Mouse (Mus musculus): ENCODE measurements around the gene Olfr1377. TPM values are rescaled to one million over a fixed set of nuclear protein-coding genes. Genes with fewer than 3 reads are reported as not detected.
"Not testable (repeated sequence)": the region's sequence is repeated elsewhere in the genome, so short reads cannot be mapped to it uniquely, and the experiment has no call there.

The Olfr1377 gene
- polyA plus RNA-seq, 1 experiment, result not detected

GRCm38 (mm10) chr11:51003296-51003695 lies 21.5 kb downstream of the Olfr1377 start, which contains the start of gene Olfr51:
TSS of gene Olfr51 (plus strand) at chr11:51003596.
- H3K36me3 ChIP-seq (ENCODE audit: control insufficient read depth, insufficient read depth), result no peaks in the 10 kb centered on the region
- H3K4me3 ChIP-seq (ENCODE audit: insufficient read depth, poor library complexity, severe bottlenecking), result no peak within 1 kb of the TSS
- TF ChIP-seq MYOD1 (IDR thresholded peaks at IDR 0.05; ENCODE audit: control insufficient read depth, insufficient read length, low read depth) (no peak), FOSL1 (IDR thresholded peaks at IDR 0.05; ENCODE audit: insufficient read depth, low read length, poor library complexity, severe bottlenecking) (no peak)
- H3K27me3 ChIP-seq (ENCODE audit: control insufficient read depth, insufficient read depth, insufficient read length), result no peaks in the 10 kb centered on the region
- H3K79me2 ChIP-seq (ENCODE audit: control insufficient read depth, insufficient read depth), result no peaks in the 10 kb centered on the region
- H3ac ChIP-seq (ENCODE audit: control insufficient read depth, insufficient read length, low read depth), result no peak within 1 kb of the TSS
- H3K79me3 ChIP-seq (ENCODE audit: low read depth), result no peaks in the 10 kb centered on the region

DNA sequence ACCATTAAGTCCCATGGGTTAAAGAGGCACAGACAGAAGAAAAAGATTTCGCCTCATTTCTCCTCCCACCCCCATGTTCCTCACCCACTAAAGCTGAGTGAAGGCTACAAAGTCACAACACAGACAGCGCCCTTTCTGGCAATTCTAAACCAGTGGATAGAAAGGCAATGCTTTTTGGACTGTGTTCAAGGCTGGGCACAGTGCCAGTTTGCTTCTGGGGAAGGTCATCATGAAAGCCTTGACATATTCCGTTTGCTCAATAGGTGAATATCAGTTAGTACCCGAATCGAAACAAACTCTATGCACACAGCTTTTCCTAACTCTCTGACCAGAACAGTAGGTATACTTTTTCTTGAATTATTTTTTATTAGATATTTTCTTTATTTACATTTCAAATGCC lies 30.1 kb downstream of the Olfr1377 start:
- H3K36me3 ChIP-seq (ENCODE audit: control insufficient read depth, insufficient read depth), result no peaks in the 10 kb centered on the region
- no peaks in the 10 kb centered on the region for H3K27me3 ChIP-seq (ENCODE audit: control insufficient read depth, insufficient read depth, insufficient read length)
- H3K79me2 ChIP-seq (ENCODE audit: control insufficient read depth, insufficient read depth), result no peaks in the 10 kb centered on the region
- H3K79me3 ChIP-seq (ENCODE audit: low read depth), result no peaks in the 10 kb centered on the region
- H3ac ChIP-seq (ENCODE audit: control insufficient read depth, insufficient read length, low read depth), result no peak overlapping the region
- TF ChIP-seq CTCF (IDR thresholded peaks at IDR 0.05; ENCODE audit: control insufficient read depth, insufficient read depth, insufficient read length), result no peak
- H3K4me3 ChIP-seq (ENCODE audit: insufficient read depth, poor library complexity, severe bottlenecking), result no peak overlapping the region

GRCm38 (mm10) chr11:51013936-51014335 lies 32.2 kb downstream of the Olfr1377 start, which contains the start of gene Olfr54:
TSS of gene Olfr54 (plus strand) at chr11:51014236.
- H3K36me3 ChIP-seq (ENCODE audit: control insufficient read depth, insufficient read depth), result no peaks in the 10 kb centered on the region
- H3K79me3 ChIP-seq (ENCODE audit: low read depth), result no peaks in the 10 kb centered on the region
- TF ChIP-seq FOSL1 (IDR thresholded peaks at IDR 0.05; ENCODE audit: insufficient read depth, low read length, poor library complexity, severe bottlenecking), result no peak
- TF ChIP-seq MYOD1 (IDR thresholded peaks at IDR 0.05; ENCODE audit: control insufficient read depth, insufficient read length, low read depth), result no peak
- no peak for TF ChIP-seq MAX (IDR thresholded peaks at IDR 0.05)
- TF ChIP-seq CTCF (IDR thresholded peaks at IDR 0.05; ENCODE audit: control insufficient read depth, insufficient read depth, insufficient read length), result no peak
- TF ChIP-seq MYOG (IDR thresholded peaks at IDR 0.05; ENCODE audit: control insufficient read depth, extremely low read depth, insufficient read length), result no peak
- TF ChIP-seq USF1 (IDR thresholded peaks at IDR 0.05; ENCODE audit: low read depth), result no peak
- TF ChIP-seq CEBPB (IDR thresholded peaks at IDR 0.05; ENCODE audit: low read depth), result no peak
- H3K79me2 ChIP-seq (ENCODE audit: control insufficient read depth, insufficient read depth), result no peaks in the 10 kb centered on the region
- H3K27me3 ChIP-seq (ENCODE audit: control insufficient read depth, insufficient read depth, insufficient read length), result no peaks in the 10 kb centered on the region
- H3K4me3 ChIP-seq (ENCODE audit: insufficient read depth, poor library complexity, severe bottlenecking), result no peak within 1 kb of the TSS
- no peak within 1 kb of the TSS for H3ac ChIP-seq (ENCODE audit: control insufficient read depth, insufficient read length, low read depth)

DNA sequence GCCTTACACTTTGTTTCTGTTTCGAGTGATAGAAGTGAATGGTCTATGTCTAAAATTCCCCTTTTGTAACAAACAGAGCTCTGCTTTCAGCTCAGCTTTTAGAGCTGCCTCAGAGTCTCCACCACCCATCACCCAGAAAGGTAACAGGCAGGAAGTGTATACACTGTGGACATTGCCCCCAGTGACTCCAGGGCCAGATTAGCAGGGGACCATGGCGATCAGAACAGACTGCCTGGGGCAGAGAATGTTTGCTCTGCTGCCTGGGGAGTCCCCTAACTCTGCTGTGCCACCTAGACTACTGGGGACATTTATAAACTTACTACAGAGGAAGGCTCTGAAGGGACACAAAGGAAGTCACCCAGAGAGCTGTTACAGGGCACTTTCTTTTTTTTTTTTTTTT lies 34.6 kb downstream of the Olfr1377 start:
- Histone ChIP-seq H3K36me3 (ENCODE audit: control insufficient read depth, insufficient read depth) (no peaks in the 10 kb centered on the region), H3ac (ENCODE audit: control insufficient read depth, insufficient read length, low read depth) (no peak overlapping the region), H3K27me3 (ENCODE audit: control insufficient read depth, insufficient read depth, insufficient read length) (no peaks in the 10 kb centered on the region), H3K4me3 (ENCODE audit: insufficient read depth, poor library complexity, severe bottlenecking) (no peak overlapping the region), H3K79me3 (ENCODE audit: low read depth) (no peaks in the 10 kb centered on the region), H3K79me2 (ENCODE audit: control insufficient read depth, insufficient read depth) (no peaks in the 10 kb centered on the region)
- TF ChIP-seq MYOD1 (IDR thresholded peaks at IDR 0.05; ENCODE audit: control insufficient read depth, insufficient read length, low read depth) (no peak), CEBPB (IDR thresholded peaks at IDR 0.05; ENCODE audit: low read depth) (no peak), USF1 (IDR thresholded peaks at IDR 0.05; ENCODE audit: low read depth) (no peak), MYOG (IDR thresholded peaks at IDR 0.05; ENCODE audit: control insufficient read depth, extremely low read depth, insufficient read length) (no peak), MAX (IDR thresholded peaks at IDR 0.05) (no peak), FOSL1 (IDR thresholded peaks at IDR 0.05; ENCODE audit: insufficient read depth, low read length, poor library complexity, severe bottlenecking) (no peak), CTCF (IDR thresholded peaks at IDR 0.05; ENCODE audit: control insufficient read depth, insufficient read depth, insufficient read length) (no peak)

- H3ac ChIP-seq (ENCODE audit: control insufficient read depth, insufficient read length, low read depth); H3K36me3 ChIP-seq (ENCODE audit: control insufficient read depth, insufficient read depth); H3K4me3 ChIP-seq (ENCODE audit: insufficient read depth, poor library complexity, severe bottlenecking); H3K27me3 ChIP-seq (ENCODE audit: control insufficient read depth, insufficient read depth, insufficient read length); H3K79me3 ChIP-seq (ENCODE audit: low read depth); H3K79me2 ChIP-seq (ENCODE audit: control insufficient read depth, insufficient read depth): not testable (repeated sequence)
Measured at GRCm38 (mm10) chr11:51026811-51027210, 45.0 kb downstream of the Olfr1377 start.

- not testable (repeated sequence) for H3K27me3 ChIP-seq (ENCODE audit: control insufficient read depth, insufficient read depth, insufficient read length); H3K79me2 ChIP-seq (ENCODE audit: control insufficient read depth, insufficient read depth); H3ac ChIP-seq (ENCODE audit: control insufficient read depth, insufficient read length, low read depth); H3K4me3 ChIP-seq (ENCODE audit: insufficient read depth, poor library complexity, severe bottlenecking); H3K79me3 ChIP-seq (ENCODE audit: low read depth); H3K36me3 ChIP-seq (ENCODE audit: control insufficient read depth, insufficient read depth)
Measured at GRCm38 (mm10) chr11:51029381-51029780, 47.6 kb downstream of the Olfr1377 start.

- no peaks in the 10 kb centered on the region for H3K36me3 ChIP-seq (ENCODE audit: control insufficient read depth, insufficient read depth)
- H3ac ChIP-seq (ENCODE audit: control insufficient read depth, insufficient read length, low read depth), result no peak overlapping the region
- no peak for TF ChIP-seq CTCF (IDR thresholded peaks at IDR 0.05; ENCODE audit: control insufficient read depth, insufficient read depth, insufficient read length)
- no peak for TF ChIP-seq CEBPB (IDR thresholded peaks at IDR 0.05; ENCODE audit: low read depth)
- TF ChIP-seq MAX (IDR thresholded peaks at IDR 0.05), result no peak
- no peak for TF ChIP-seq MYOG (IDR thresholded peaks at IDR 0.05; ENCODE audit: control insufficient read depth, extremely low read depth, insufficient read length)
- no peak overlapping the region for H3K4me3 ChIP-seq (ENCODE audit: insufficient read depth, poor library complexity, severe bottlenecking)
- H3K79me3 ChIP-seq (ENCODE audit: low read depth), result no peaks in the 10 kb centered on the region
- H3K79me2 ChIP-seq (ENCODE audit: control insufficient read depth, insufficient read depth), result no peaks in the 10 kb centered on the region
- H3K27me3 ChIP-seq (ENCODE audit: control insufficient read depth, insufficient read depth, insufficient read length), result peaks cover 4% of the 10 kb centered on the region
Measured at GRCm38 (mm10) chr11:51030225-51030624, 48.5 kb downstream of the Olfr1377 start.
